Mouse (Mus musculus) thymus, postnatal 25 days (tissue): ENCODE measurements at regions not wholly inside any gene's neighbourhood (a gene's known extent, or its start where the extent isn't known, plus 50 kb on each side); places are given as distances from the start of the nearest gene placed in this dataset.
A peak's percentile ranks its signal among the peaks of the same experiment; 100 is the strongest.

Experiments used
- DNase-seq: peaks from one replicate; pipeline ENCODE4 v3.0.0; 2022

DNA sequence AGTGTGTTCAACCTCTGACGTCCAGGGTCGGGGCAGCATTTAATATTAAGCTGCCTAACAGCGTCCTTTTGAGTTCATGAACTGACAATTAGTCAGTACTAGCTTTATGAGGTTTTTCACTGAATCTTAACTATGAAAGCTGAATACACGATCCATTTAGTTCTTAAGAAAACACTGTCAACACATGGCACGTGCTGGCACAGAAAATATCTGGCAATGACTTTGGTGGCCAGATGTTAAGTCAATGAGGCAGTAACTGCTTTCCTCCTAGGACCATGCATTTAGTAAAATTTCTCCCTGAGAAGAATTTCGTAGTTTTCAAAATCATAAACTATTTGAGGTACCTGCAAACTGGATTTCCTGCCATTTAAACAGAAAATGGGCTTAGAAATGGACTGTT is 191.4 kb upstream of the Sox2 start:
- no peak for DNase-seq

DNA sequence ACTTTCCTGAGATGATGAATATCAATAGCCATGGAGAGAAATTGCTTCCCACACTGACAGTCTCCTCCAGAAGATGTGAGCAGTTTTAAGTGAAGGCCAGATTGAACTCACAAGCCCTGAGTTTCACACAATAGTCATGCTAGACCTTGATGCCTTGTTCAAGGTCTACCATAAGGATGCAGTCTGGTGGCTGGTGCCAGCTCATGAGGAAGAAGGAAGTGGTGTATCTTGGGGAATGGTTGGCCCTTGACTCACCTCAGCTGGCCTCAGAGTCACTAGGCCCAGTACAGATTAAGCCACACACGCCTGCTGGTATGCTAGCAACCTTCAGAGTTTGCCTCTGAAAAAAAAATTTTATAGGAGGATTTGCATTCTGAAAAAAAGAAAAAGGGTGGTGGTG is 192.4 kb upstream of the Sox2 start:
- DNase-seq: no peak

DNA sequence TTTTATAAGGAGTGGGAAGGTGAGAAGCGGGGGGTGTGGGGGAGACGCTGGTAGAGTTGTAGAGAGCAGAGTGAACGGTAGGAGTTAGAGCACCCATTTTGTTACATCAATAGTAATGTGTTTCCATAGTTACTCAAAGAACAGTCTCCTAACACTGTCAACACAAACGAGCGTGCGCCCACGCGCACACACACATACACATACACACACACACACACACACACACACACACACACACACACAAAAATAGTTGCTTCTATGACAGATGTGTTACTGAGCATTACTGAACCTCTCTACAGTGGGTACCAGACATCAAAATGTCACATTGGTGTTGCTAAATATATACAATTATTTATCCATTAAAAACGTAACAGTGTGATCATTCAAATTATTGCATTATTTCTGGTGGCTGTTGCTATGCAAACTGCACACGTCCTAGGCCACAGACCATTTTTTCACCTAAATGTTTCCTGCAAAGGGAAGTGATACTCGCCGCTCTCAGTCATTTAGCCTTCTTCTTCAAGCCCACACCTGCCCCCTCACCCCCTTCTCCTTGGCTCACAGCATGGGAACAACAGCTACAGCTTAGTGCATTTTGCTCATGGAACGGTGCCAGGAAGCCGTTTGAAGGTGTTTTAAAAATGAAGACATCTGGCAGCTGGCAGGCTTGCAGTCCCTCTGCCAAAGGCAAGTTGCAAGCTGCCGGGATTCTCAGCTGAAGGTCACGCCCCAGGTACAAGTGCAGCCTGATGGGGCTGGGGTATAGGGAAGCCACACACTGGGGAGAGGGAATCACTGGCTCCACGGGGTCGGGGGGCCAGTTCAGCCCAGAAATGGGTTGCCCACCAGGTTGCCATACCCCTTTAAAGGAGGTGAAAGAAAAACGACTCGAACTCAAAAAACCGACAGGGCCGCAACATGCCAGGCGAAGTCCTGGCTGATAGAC is 193.4 kb upstream of the Sox2 start:
- peak; percentile 2 for DNase-seq

DNA sequence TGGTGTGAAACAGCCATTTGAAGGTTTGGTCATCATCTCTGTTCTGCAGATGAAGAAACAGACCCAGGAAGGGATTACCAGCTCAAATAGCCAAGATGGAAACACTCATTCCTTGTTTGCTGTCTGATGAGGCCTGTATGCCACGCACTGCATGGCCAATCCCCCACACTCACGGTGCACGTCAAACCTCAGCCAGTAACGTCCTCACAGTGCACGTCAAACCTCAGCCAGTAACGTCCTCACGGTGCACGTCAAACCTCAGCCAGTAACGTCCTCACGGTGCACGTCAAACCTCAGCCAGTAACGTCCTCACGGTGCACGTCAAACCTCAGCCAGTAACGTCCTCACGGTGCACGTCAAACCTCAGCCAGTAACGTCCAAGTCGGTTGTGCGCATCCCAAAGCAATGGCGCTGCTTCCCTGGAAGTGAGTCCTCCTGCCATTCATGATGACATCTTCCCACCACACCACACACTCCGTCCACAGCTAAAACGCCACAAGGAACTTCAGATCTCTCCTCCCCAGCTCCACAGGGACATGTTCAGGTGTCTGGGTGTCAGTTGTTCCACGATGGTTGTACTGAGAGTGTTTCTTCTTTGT is 196.1 kb upstream of the Sox2 start:
- no peak for DNase-seq

DNA sequence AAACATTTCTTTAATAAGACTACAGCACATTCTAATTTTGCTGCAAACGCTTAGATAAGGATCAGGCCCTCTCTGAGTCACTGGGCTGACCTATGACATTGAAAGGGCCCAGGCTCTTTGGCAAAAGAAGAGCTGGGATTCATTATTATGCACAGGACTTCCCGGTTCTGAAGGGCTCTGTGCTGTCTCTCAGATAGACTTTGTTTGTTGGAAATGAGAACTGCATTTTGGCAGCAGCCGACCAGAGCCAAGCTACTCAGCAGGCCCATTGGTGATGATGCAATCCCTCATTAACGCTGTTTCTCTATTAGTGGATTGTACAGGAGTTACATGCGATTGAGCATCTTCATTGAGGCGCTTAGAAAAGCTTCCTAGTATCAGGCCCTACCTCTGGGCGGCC is 204.9 kb upstream of the Sox2 start:
- no peak for DNase-seq

DNA sequence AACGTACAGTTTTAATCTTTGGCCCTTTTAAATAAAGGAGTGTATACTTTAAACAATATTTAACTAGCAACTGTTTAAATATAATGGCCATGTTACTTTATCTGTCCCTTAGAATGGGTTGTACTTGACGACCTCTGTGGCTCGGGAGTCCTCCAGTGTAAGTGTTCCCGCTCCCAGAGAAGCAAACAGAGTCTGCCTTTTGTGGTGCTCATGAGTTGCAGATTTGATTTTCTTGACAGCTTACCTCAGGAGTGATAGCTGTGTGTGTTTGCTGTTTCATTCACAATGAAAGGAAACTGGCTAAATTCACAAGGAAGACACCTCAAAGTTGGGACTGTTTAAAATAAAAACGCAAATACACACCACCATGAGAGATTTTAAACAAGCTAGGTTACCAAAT is 205.4 kb upstream of the Sox2 start:
- no peak for DNase-seq

DNA sequence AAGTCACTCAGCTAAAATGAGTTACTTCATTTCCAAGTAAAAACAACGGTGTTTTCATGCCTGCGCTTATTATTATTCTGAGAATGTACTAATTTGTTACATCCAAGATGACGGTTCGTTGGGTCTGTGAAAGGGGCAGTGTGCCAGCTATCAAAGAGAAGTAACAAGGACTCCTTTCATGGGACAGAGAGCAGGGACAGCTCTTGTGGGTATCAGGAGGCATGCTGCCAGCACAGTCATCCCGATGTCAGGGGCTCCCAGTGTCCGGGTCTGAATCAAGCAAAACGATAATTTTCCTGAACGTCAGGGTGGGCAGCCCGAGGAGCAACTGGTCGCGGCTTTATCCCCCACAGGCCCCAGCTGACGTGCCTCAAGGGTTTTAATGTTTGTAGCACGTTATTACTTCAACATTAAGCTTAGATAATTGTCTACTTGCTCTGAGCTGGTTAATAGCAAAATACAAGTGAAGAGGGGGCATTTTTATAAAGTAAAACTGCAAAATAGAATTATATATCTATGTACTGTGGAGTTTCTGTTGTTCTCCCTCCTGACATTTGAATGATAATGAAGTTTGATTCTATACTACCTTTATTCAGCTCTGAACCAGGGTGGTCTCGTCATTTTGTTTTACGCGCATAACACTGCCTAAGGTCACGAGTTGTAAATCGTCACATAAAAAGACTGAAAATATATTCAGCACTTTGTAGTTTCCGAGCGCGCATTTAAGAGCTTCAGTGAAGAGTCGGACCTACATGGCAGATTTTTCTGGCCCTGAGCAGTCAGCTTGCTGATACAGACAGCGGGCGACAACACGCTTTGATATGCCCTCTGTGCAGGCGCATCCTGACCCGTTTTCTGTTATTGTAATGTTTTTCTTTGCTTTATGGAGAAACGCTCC is 206.2 kb upstream of the Sox2 start:
- DNase-seq: no peak

DNA sequence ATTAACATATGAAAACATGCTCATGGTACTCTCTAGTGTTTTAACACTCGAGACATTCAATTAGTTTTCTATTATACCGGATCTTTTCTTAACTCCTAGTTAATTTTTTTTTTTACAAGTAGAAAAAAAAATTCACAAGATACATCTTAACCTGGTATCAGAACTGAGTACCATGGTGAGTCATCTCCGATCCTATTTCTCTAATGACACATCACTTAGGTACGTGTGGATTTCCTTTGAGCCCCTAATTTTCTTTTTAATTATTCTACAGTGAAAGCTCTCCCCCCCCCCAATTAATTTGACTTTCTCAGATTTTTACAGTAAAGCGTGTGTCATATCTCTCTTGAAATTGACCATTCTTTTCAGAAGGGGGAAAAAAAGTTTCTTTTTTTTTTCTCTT is 206.9 kb upstream of the Sox2 start:
- DNase-seq: no peak

DNA sequence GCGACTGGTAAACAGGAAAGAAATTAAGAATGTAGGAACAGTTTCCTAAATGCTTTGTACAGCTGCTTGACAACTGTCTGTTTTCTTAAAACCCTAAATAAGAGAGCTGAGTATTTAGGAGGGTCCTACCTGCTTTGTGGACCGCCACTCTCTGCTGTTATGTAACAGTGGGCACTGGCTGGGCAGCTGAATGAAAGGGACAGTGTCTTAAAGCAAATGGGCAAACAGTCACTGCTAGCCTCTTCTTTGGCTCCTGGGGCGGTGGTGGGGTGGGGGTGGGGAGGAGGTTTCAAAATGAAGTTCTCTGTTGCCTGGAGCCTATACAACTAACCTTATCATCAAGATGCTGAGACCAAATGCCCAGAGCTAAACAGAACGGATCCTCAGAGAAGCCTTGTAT is 208.4 kb upstream of the Sox2 start:
- no peak for DNase-seq

DNA sequence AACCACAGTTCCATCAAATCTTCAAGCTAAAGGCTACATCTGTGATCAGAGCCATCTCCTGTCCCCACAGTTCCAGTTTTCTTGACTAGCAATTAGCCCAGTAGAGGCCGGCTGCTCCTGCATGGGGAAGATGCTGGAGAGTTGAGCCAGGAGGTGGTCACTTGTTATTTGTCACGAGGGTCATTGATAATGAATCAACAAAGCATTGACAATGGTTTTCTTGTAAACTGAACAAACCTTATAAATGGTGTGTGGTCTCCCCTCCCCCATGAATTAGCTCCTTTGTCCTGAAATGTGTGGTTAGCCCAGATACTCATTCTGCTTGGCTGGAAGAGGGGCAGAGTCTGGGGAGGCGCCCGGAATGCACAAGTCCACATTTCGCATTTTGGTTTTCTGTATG is 208.9 kb upstream of the Sox2 start:
- no peak for DNase-seq

DNA sequence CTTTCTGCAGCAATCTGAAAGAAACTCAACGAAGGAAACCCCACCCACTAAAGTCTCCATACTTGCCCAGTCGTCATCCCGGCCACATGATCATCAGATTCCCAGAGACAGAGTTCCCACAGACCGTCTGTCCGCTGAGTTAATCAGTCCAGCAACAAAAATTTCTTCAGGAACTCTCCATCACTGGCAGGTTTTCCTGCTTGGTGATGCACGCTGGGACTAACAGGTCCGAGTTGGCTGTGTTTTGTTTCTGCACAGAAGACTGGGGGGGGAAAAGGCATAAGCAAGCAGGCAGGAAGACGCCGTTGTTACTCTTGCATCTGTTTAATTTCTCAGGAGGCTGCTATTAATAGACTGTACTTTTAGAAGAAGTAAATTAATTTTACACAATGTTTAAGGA is 215.3 kb upstream of the Sox2 start:
- no peak for DNase-seq

DNA sequence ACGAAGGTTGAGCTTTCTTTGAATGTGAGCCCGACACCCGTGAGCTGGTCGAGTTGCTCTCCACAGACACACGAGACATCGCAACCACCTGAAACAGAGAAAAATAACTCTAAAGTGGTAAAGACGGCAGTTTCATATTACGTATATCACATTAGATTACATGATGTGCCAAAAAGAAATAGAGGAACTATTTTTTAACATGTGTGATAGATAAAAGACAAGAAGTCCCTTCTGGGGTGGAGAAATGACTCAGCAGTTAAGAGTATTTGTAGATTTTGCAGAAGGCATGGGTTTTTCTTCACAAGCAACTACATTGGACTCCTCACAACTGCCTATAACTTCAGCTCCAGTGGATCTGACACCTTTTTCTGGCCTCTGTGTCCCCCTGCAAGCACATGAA is 222.2 kb upstream of the Sox2 start:
- DNase-seq: no peak

DNA sequence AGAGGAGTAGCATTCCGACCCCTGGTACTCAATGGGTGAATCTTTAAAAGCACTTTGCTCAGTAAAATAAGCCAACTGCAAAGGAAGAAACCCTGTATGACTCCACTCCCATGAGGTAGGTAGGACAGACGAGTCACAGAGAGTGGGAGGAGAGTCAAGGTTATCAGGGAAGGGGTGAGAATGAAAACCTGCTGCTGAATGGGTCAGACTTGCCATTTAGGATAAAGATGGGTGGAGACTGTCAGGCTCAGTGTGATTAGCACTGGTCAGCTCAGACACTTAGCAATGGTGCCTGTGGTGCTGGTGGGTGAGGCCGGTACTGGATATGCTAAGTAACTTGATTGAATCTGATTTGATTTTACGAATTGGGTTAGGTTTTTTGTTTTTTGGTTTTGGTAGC is 222.7 kb upstream of the Sox2 start:
- no peak for DNase-seq

DNA sequence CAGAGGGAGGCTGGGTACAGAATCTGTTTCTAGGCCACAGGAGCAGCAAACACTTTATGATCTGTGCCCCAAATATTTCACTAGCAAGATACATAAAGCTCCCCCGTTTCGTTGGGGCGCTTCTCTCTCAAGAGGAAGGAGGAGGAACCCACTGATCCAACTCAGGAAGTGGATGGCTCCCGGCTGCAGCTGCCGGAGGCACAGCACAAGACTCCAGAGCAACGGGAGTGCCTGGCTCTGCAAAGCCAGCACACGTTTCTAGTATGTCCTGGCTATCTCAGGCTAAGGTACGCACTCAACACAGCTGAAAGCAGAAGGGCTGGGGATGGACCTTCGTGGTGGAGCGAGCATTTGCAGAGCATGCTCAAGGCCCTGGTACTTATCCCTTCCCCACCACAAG is 223.2 kb upstream of the Sox2 start:
- no peak for DNase-seq

DNA sequence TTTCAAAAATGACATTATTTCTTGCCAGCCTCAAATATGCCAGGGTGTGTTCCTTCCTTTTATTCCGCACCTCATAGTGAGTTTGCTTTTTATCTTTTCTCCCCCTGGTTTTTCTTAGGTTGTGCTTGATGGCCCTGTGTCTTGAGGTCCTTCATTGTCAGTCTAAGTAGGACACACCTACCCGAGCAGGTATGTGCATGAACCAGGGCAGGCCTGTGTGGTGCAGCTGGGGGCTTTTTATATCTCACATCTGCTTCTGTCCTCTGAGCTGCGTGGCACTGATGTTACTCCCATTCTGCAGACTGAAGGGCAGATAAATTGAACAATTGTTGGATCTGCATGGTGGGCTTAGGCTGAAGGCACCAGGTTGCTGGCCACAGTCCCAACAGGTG is 238.3 kb upstream of the Sox2 start:
- DNase-seq: no peak

DNA sequence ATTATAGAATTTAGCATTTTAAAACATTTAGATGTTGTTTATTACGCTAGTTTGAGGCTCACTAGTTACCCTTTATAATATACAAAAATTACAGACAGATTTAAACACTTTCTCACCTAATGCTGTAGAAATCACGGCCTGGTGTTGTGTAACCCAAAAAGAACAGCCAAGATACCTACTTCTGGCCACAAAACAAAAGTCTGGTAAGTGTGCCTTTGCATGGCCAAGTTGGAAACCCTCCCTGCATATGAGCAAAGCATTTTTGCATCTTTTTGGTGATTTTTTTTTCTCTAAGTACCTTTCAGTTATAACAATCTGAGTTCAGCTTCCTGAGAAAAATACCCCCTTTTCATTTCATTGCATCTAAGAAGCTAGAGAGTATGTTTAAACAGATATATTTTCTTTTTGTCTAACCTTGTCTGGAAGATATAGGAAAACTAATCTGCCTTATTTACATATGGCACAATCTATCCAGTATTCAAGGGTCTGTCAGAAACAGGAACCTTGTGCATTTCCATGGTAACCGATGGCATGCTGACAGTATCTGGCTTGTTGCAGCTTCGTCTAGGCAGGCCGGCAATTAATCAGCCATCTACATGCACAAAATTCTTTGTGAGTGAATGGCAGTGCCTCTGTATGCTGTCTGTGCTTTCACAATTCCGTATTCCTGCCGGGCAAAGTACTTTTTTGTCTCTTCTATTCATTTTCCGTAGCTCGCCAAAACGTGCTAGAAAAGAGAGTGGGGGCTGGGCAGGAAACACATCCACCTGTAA is 238.9 kb upstream of the Sox2 start:
- DNase-seq: no peak

DNA sequence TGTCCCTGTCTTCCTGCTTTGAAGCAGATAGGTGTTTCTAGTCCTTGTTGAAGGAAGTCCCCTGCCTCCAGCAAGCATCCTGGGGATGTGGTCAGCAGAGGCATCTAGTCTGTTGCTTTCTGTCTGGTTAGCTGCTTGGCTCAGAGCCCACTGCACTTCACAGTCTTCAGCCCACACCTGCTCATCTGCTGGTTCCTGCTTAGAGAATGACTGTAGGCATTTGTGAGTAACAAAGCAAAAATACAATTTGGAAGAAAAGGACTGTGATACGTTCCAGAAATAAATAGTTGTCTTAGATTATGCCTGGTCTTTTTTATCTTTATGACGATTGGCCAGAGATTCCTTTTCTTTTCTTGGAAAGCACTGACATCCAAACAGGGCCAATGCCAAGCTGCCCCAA is 246.6 kb upstream of the Sox2 start:
- DNase-seq: no peak

DNA sequence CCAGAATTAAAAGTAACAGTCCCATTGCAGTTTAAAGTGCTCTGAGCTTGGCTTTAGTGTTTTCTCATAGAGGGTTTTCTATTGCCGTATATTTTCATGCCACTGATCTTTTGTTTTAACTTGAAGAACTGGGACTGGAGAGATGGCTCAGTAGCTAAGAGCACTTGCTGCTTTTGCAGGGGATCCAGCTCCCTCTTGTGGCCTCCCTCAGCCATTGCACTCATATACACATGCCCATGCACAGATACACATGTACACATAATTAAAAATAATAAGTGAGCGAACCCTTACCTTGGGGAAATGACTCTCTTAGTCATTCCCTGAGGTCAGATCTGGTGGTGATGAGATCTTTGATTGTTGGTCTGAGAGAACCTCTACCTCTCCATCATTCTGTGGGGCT is 258.9 kb upstream of the Sox2 start:
- DNase-seq: no peak

DNA sequence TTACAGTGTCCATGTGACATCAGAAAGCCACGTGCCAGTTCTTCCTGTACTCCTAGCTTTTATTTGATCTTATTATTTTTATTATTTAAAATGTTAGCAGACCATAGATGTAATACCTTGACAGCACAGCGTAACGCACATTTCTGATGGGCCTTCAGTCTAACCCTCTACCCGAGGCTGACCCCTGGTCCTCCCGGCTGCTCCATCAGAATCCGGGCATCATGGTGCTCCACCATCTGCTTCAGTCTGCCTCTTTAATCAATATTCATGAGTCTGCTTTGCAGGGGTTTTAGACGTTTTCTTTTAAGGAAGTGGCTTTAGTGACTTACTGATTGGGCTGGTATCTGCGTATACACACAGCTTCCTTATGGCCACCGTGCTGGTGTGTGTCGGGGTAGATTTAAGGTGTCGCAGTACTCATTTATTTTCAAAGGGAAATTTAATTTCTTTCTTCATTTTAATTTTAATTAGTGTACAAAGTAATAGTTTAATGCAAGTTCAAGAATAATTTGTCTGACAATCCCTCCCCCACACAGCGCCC is 265.2 kb upstream of the Sox2 start:
- no peak for DNase-seq

DNA sequence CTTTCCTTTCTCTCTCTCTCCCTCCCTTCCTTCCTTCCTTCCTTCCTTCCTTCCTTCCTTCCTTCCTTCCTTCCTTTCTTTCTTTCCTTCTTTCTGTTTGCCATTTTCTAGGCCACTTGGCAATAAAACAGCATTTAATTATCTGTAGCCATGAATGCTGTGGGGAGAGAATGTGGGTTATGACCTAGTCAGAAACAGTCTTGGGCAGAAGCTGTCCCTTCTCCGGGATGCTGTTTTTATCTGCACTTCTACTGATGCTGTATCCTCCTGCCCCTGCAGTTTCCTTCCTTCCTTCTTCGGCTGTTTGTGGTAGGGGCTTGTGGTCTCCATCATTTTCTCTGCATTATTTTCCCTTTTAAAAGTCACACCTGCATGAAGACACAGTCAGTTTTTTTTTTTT is 272.3 kb upstream of the Sox2 start:
- DNase-seq: no peak

DNA sequence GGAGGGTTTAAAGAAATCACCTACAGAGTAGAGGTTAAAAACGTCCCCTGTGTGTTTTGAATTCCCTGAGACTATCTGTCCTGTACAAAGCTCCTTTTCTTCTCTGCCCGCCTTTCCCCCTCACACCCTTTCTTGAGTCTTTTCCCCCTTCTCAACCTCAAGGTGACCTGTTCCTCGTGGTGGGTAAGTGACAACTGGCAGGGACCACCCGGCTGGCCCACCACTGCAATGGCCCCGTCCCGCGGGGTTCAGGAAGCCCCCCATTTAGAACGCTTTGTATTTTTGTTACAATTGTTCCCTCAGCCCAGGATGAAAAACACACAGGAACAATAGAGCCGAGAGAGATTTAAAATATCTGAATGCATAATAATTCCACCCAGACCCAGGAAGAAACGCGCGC is 272.9 kb upstream of the Sox2 start:
- no peak for DNase-seq

DNA sequence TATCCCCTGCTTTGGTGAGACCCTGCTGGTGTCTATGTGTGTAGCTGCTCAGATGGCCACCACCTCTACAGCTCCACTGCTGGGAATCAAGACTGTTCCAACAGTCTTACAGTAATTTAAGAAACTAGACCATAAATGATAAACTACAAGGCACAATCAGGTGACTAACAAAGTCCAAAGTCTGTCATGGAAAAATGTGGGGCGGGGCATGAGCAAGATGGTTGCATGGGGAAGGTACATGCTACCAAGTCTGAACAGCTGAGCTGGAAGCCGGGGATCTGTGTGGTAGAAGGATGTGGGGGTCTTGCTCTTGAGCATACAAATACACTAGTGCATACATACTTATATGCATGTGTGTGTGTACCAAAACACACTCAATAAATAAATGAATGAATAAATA is 278.8 kb upstream of the Sox2 start:
- no peak for DNase-seq

DNA sequence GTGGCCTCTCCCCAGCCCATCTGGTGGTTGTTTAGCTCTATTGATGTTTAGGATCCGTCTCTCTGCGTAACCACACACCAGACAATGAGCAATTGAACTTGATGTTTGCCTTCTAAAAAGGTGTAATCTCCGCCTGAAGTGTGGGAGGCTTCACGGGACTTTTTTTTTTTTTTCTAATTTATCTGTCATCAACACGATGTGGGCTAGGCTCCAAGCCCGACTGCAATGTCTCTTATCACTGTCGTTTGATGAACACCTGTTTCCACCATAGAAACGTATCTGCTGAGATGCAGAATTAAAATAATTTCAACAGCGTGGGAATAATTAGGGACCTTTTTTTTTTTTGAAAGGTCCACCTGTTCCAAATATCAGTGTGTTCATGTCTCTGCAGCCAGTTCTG is 257.0 kb upstream of the Dnajc19 start:
- no peak for DNase-seq
